8 mouse cellular contexts compared by ENCODE assay signal in genomic region chr8:64941495-64941894, GRCm38 (mm10). TPM values are rescaled to one million over a fixed set of nuclear protein-coding genes. Genes with fewer than 3 reads are reported as not detected.
A peak's percentile ranks its signal among the peaks of the same experiment; 100 is the strongest.
DNase-seq lines count a peak whose midpoint lies in the region; ATAC-seq and TF ChIP-seq lines count a peak whose summit lies in the region.

No protein-coding gene starts in this region.

- H3K27me3 ChIP-seq in heart, embryonic 12.5 days (replicated peaks) = peaks cover 25% of the 10 kb centered on the region
- H3K27me3 ChIP-seq in kidney, embryonic 15.5 days = peaks cover 19% of the 10 kb centered on the region
- H3K27me3 ChIP-seq in limb, embryonic 14.5 days (ENCODE audit: control insufficient read depth, insufficient read depth, low read length) = peaks cover 4% of the 10 kb centered on the region; the same call in 1 of the 2 replicates
- H3K27me3 ChIP-seq in splenic B cell, adult 2 months (ENCODE audit: control insufficient read depth, insufficient read depth, low read length, poor library complexity, severe bottlenecking) = no peaks in the 10 kb centered on the region

- no peak for ATAC-seq in heart, embryonic 12.5 days (ENCODE audit: insufficient number of reproducible peaks, low FRiP score)
- ATAC-seq in kidney, embryonic 15.5 days (replicated peaks; ENCODE audit: low FRiP score) = peak; percentile 7; the same call in 1 of the 2 replicates
- ATAC-seq in limb, embryonic 14.5 days (ENCODE audit: low FRiP score, low read depth) = peak; percentile 77; the same call in 1 of the 2 replicates

- no peaks in the 10 kb centered on the region for H3K36me3 ChIP-seq in heart, embryonic 12.5 days
- H3K36me3 ChIP-seq in kidney, embryonic 15.5 days = no peaks in the 10 kb centered on the region
- no peaks in the 10 kb centered on the region for H3K36me3 ChIP-seq in limb, embryonic 14.5 days (ENCODE audit: control insufficient read depth, insufficient read depth, low read length)
- H3K36me3 ChIP-seq in splenic B cell, adult 2 months (ENCODE audit: control insufficient read depth, insufficient read depth, low read length, poor library complexity, severe bottlenecking) = no peaks in the 10 kb centered on the region

- H3K4me2 ChIP-seq in heart, embryonic 12.5 days = no peak overlapping the region; the same call in 1 of the 2 replicates
- H3K4me2 ChIP-seq in kidney, embryonic 15.5 days = no peak overlapping the region
- no peak overlapping the region for H3K4me2 ChIP-seq in limb, embryonic 14.5 days (replicated peaks; ENCODE audit: low read depth, low read length, severe bottlenecking)

- TF ChIP-seq POLR2A in limb, embryonic 14.5 days (IDR thresholded peaks at IDR 0.05; ENCODE audit: borderline replicate concordance, extremely low read depth, insufficient read depth, insufficient read length) = no peak

- no peak overlapping the region for H3K4me3 ChIP-seq in heart, embryonic 12.5 days
- H3K4me3 ChIP-seq in kidney, embryonic 15.5 days (replicated peaks) = no peak overlapping the region
- no peak overlapping the region for H3K4me3 ChIP-seq in limb, embryonic 14.5 days (replicated peaks; ENCODE audit: low read length)

- H3K9ac ChIP-seq in heart, embryonic 12.5 days = no peak overlapping the region
- H3K9ac ChIP-seq in kidney, embryonic 15.5 days = no peak overlapping the region
- H3K9ac ChIP-seq in limb, embryonic 14.5 days (ENCODE audit: low read depth, low read length, severe bottlenecking) = no peak overlapping the region

- no peaks in the 10 kb centered on the region for H3K4me1 ChIP-seq in heart, embryonic 12.5 days (replicated peaks)
- H3K4me1 ChIP-seq in kidney, embryonic 15.5 days = 0 out of 2 replicates have a peak, but pooled peaks cover 10% of the 10 kb centered on the region
- H3K4me1 ChIP-seq in limb, embryonic 14.5 days (ENCODE audit: control insufficient read depth, insufficient read depth, low read length) = no peaks in the 10 kb centered on the region

- intact Hi-C loops in gastrocnemius, postnatal 36 days (cut with DNase I) = loop anchor here (1.0 to 10.0 kb wide), 4 partner anchors 94 to 323 kb away; partner anchors contain the start of genes Cpe and Msmo1

- WGBS in heart, embryonic 12.5 days = 16% methylated on average over 9 of the region's 9 CpGs
- 10% methylated on average over 9 of the region's 9 CpGs for WGBS in kidney, embryonic 15.5 days
- 10% methylated on average over 9 of the region's 9 CpGs for WGBS in limb, embryonic 14.5 days

- no peak overlapping the region for H3K27ac ChIP-seq in heart, embryonic 12.5 days (ENCODE audit: poor library complexity, severe bottlenecking)
- H3K27ac ChIP-seq in kidney, embryonic 15.5 days = no peak overlapping the region
- no peak overlapping the region for H3K27ac ChIP-seq in limb, embryonic 14.5 days (replicated peaks; ENCODE audit: low read depth, low read length)

- peak; percentile 70 to 89 for DNase-seq in heart, adult 18-20 months
- peak; percentile 90 for DNase-seq in embryo, embryonic 10.5 days (ENCODE audit: low spot score)
- DNase-seq in gastrocnemius, postnatal 36 days = peak; percentile 62 to 68
- peak; percentile 86 for DNase-seq in limb, embryonic 14.5 days (ENCODE audit: low spot score)
- DNase-seq in naive thymus-derived CD4-positive, alpha-beta T cell, adult 2 months (ENCODE audit: low read depth) = peak; percentile 91
- DNase-seq in splenic B cell, adult 2 months (ENCODE audit: low read depth, low spot score) = peak; percentile 84

- peaks cover 3% of the 10 kb centered on the region; the same call in 1 of the 2 replicates for H3K9me3 ChIP-seq in heart, embryonic 12.5 days (replicated peaks)
- no peaks in the 10 kb centered on the region for H3K9me3 ChIP-seq in kidney, embryonic 15.5 days (replicated peaks)
- no peaks in the 10 kb centered on the region for H3K9me3 ChIP-seq in limb, embryonic 14.5 days (ENCODE audit: control insufficient read depth, low read length)

RNA-seq across cellular contexts. Expression of gene Tmem192, which starts 5.5 kb away (rescaled TPM):
- 10 to 100 TPM; 23.9 to 27.7 TPM for total RNA-seq in heart, adult 18-20 months (2021)
- 26.4 and 27.0 TPM in 2 replicates for polyA plus RNA-seq in heart, embryonic 12.5 days (2016; fragmentation: Nextera tagmentation; extraction: Ambion mirVana)
- 10 to 100 TPM; 14.7 to 17.3 TPM for total RNA-seq in gastrocnemius, postnatal 36 days (2021)
- polyA plus RNA-seq in kidney, embryonic 15.5 days (2015; fragmentation: Nextera tagmentation; extraction: Ambion mirVana) = 26.7 and 28.1 TPM in 2 replicates
- 14.2 and 17.1 TPM in 2 replicates for polyA plus RNA-seq in limb, embryonic 14.5 days (2012; rRNA removed)
- polyA plus RNA-seq in limb, embryonic 14.5 days (2014; fragmentation: Nextera tagmentation; extraction: Ambion mirVana) = 27.9 and 30.8 TPM in 2 replicates

RNA-seq across cellular contexts. Expression of gene Trim75, which starts 46.1 kb away (rescaled TPM):
- not detected for total RNA-seq in heart, adult 18-20 months (2021)
- polyA plus RNA-seq in heart, embryonic 12.5 days (2016; fragmentation: Nextera tagmentation; extraction: Ambion mirVana) = 0.05 TPM in 1 of 2 replicates, not detected in the other
- total RNA-seq in gastrocnemius, postnatal 36 days (2021) = not detected
- not detected in 2 replicates for polyA plus RNA-seq in kidney, embryonic 15.5 days (2015; fragmentation: Nextera tagmentation; extraction: Ambion mirVana)
- 0.05 TPM in 1 of 2 replicates, not detected in the other for polyA plus RNA-seq in limb, embryonic 14.5 days (2012; rRNA removed)
- polyA plus RNA-seq in limb, embryonic 14.5 days (2014; fragmentation: Nextera tagmentation; extraction: Ambion mirVana) = 0.12 TPM in 1 of 2 replicates, not detected in the other
